Mouse (Mus musculus) 416B (cell line): Measurements from ENCODE around the gene Dirc2.

Experiments used
- DNase-seq: peaks from one replicate; pipeline ENCODE4 v3.0.0; 2011; ENCODE audit warnings: low read depth

Dirc2 gene

GRCm38 (mm10) chr16:35772598-35772997 lies 3.4 kb upstream of the Dirc2 start:
- peak; percentile 33 for DNase-seq

- no peak for DNase-seq
These were observed 2.5 kb upstream of the Dirc2 start for GRCm38 (mm10) chr16:35771606-35772005.

GRCm38 (mm10) chr16:35771141-35771540 lies 2.0 kb upstream of the Dirc2 start:
- DNase-seq: no peak

GRCm38 (mm10) chr16:35769878-35770657 lies 912 bp upstream of the Dirc2 start, which contains the start of gene Hspbap1:
Gene Hspbap1, plus strand, starts transcription at chr16:35770375.
- peak; percentile 90 for DNase-seq

- peak; percentile 47 for DNase-seq
These were observed 729 bp downstream of the Dirc2 start for GRCm38 (mm10) chr16:35768469-35768784.

GRCm38 (mm10) chr16:35766366-35766765 lies 2.8 kb downstream of the Dirc2 start:
- DNase-seq: no peak

- DNase-seq: peak; percentile 79
These were observed 3.7 kb downstream of the Dirc2 start for GRCm38 (mm10) chr16:35765449-35765848.

GRCm38 (mm10) chr16:35764941-35765340 lies 4.2 kb downstream of the Dirc2 start:
- DNase-seq: peak; percentile 66

- peak; percentile 66 for DNase-seq
These were observed 5.4 kb downstream of the Dirc2 start for GRCm38 (mm10) chr16:35763590-35764296.

GRCm38 (mm10) chr16:35759401-35759800 lies 9.8 kb downstream of the Dirc2 start:
- DNase-seq: peak; percentile 25

GRCm38 (mm10) chr16:35756697-35757096 lies 12.5 kb downstream of the Dirc2 start:
- DNase-seq: peak; percentile 34

GRCm38 (mm10) chr16:35755502-35756334 lies 13.4 kb downstream of the Dirc2 start:
- DNase-seq: peak; percentile 94

GRCm38 (mm10) chr16:35753926-35754325 lies 15.2 kb downstream of the Dirc2 start:
- peak; percentile 27 for DNase-seq

GRCm38 (mm10) chr16:35751841-35752240 lies 17.3 kb downstream of the Dirc2 start:
- DNase-seq: peak; percentile 28

- no peak for DNase-seq
These were observed 19.8 kb downstream of the Dirc2 start for GRCm38 (mm10) chr16:35749385-35749784.

GRCm38 (mm10) chr16:35748237-35748603 lies 20.9 kb downstream of the Dirc2 start:
- DNase-seq: no peak

- DNase-seq: no peak
These were observed 21.5 kb downstream of the Dirc2 start for GRCm38 (mm10) chr16:35747417-35748236.

- peak; percentile 68 for DNase-seq
These were observed 26.8 kb downstream of the Dirc2 start for GRCm38 (mm10) chr16:35742251-35742937.

GRCm38 (mm10) chr16:35741621-35742020 lies 27.5 kb downstream of the Dirc2 start:
- DNase-seq: no peak

GRCm38 (mm10) chr16:35740943-35741342 lies 28.2 kb downstream of the Dirc2 start:
- no peak for DNase-seq

- no peak for DNase-seq
These were observed 28.8 kb downstream of the Dirc2 start for GRCm38 (mm10) chr16:35740357-35740756.
